Mouse (Mus musculus): ENCODE data around the gene Ebf4. TPM values are rescaled to one million over a fixed set of nuclear protein-coding genes. Genes with fewer than 3 reads are reported as not detected.

The Ebf4 gene
- total RNA-seq, 4 experiments from 2014 or later, result 7.7 to 9.1 (median 8.5) TPM

DNA sequence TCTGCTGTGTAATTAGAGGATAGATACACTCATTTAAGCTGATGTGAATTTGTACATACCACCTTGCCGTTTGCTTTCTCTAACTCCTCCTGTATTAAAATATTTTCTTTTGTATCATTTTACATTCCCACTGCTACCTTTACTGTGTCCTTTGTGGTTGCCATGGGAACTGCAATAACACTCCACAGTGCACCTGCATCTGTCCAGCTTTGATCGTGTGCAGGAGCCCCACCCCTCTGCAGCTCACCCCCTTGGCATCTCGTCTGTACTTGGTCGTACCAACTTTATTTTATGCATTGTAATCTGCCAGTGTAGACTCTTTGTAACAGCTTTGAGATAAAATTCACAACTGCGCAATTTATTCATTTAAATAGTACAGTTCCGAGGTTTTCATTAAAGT is 88.9 kb downstream of the Ebf4 start:
- DNase-seq (ENCODE audit: low spot score in 2 of 2), result no peak

DNA sequence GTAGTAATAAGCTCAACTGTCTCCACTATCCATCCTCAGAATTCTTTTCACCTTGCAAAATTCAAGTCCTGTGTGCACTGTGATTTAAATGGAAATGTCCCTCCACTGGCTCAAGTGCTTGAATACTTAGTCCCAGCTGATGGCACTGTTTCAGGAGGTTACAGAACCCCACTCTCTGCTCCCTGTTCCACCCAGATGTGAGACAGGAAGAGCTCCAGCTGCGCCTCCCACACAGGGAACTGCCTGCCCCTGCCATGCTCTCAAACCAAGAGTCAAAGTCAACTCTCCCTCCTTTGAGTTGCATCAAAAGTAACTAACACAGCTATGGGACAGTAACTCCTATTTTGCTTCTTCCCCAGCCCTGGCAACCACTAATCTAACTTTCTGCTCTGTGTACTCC is 91.2 kb downstream of the Ebf4 start:
- no peak for DNase-seq (ENCODE audit: low spot score in 2 of 2)

DNA sequence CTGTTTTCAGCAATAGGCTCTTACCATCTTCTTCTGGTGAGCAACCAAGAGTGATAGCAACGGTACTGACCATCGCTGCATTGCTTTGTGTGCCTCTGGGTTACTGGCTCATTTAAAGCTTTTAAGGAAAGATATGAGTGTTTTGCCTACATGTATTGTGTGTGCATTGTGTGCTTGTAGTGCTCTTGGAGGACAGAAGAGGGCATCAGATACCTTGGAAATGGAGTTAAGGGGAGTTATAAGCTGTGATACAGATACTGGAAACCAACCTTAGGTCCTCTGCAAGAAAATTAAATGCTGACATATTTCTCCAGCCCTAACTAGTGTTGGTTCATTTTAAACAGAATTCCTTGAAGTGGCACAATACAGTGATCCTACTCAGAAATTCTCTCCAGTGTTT is 93.8 kb downstream of the Ebf4 start:
- DNase-seq (ENCODE audit: low spot score in 2 of 2), result no peak

DNA sequence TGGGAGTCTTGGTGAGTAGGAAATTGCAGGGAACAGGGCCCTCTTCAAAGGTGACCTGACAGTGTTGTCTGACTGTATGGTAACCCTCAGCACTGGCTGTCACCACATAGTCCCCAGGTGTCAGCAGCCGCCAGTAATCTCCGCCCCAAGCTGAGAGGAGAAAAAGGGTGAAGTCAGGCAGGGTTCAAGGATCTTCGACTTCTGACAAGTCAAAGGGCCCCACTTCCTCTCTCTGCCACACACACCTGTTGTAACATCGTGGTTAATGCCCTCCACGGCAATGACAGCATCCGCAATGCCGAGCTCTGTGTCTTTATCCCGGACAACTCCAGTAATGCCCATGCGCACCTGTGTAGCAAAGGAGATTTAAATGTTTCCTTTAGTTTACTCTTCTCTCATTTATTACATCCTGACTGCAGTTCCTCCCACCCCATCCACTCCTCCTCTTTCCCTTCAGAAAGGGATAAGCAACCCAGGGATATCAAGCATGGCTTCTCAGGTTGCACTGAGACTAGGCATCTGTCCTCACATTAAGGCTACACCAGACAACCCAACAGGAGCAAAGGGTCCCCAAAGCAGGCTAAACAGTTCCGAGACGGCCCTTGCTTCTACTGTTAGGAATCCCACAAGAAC is 96.1 kb downstream of the Ebf4 start:
- DNase-seq (ENCODE audit: low spot score in 2 of 2), result no peak

DNA sequence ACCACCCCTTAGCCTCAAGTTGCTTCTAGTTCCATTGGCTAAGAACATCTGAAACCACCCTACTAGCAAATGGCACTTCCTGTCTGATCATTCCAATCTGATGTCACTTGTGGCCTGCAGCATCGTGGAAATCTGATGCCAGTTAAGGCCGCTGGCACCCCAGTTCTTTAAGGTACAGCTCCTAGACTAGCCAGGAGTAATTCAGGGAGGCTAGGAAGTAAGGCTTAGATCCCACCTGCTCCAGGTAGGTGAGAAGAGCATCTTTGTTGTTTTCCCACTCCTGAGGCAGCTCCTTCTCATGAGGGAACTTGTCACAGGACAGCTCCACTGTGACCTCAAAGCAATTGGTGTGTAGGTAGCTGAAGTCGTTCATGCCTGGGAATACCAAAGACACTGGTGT is 97.9 kb downstream of the Ebf4 start:
- DNase-seq (ENCODE audit: low spot score in 2 of 2), result no peak

DNA sequence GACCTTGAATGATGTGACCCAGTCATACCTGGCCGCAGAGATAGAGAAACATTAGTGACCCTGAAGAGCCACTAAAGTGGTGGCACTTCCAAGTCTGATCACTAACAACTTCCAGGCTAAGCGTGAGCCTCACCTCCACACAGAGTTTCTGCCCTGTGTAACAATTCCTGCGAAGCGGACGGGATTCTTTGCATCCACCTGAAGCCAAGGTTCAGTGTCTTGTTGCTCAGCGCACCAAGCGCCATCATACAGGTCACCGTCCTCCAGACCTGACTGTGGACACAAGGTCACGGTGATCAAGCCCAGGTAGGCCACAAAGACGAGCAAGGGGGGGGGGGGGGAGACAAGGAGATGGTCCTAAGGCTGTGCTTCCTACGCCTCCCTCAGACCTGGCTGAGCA is 100.7 kb downstream of the Ebf4 start:
- no peak for DNase-seq (ENCODE audit: low spot score in 2 of 2)

DNA sequence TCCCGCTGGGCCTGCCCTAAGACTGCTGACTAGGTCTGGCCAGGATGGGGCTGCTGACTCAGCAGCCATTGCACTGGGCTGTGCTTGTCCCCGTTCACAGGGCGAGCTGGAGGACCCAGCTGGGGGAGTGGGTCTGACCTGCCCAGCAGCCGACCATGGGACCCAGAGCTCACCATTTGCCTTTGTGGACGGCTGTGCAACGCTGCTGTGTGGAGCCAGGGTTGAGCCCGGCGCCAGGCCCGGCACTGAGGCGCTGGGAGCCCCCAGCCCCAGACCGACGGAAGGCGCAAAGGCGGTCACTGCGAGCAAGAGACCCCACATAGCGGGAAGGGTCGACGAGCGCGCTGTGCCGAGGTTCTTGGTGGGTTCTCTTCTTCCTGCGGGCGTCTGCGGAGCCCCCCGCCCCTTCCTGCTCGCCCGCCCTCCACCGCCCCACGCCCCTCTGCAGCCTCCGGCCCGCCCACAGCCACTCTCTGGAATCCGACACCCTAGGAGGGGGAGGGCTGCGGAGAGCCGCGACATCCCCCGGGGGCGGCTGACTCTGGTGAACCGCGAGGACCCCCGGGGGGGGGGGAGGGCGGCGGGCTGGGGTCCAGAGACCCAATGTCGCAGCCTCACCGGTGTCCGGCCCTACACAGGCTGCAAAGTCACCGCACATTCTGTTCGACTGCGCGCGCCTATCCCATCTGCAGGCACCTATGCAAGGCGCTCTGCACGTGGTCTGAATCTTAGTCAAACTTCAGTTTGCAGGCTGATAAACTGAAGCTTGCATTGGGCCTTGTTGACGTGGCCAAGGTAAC is 102.4 kb downstream of the Ebf4 start, which contains the start of gene Cpxm1:
TSS of gene Cpxm1 (minus strand) at position 389 of the 800 bp plus-strand sequence.
- DNase-seq (ENCODE audit: low spot score in 2 of 2), result no peak

DNA sequence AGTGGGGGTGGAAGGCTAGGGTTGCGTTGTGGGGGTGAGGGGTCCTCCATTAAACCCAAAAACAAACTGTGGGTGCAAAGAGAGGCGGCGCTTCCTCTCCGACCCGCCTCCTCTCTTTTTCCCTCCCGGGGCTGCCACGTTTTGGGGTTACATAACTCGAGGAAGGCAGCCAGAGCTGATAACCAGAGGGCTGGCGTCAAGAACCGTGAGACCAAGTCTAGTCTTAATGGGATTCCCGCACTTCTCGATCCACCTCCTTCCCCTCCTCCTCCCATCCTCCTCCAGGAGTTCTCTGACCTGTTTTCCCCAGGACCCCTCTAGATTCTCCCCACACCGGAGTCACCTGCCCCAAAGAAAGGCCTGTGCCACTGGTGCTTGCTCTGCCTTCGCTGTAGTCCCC is 103.1 kb downstream of the Ebf4 start:
- DNase-seq (ENCODE audit: low spot score in 2 of 2), result peak in 1 of 2 experiments; percentile 6

DNA sequence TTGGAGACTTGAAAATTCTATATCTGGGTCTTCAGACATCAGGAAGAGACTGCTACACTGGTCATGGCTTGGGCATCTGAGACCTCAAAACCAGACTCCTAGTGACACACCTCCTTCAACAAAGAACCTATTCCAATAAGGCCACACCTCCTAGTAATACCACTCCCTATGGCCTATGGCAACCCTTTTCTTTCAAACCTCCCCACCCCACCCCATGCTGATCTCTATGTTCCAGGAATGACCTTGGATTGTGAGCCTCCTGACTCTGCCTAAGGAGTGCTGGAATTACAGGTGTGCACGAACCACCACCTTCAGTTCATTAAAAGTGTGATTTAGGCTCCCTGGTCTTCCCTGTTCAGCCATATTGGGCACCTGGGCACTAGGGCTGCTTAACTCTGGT is 105.1 kb downstream of the Ebf4 start:
- DNase-seq (ENCODE audit: low spot score in 2 of 2), result no peak

DNA sequence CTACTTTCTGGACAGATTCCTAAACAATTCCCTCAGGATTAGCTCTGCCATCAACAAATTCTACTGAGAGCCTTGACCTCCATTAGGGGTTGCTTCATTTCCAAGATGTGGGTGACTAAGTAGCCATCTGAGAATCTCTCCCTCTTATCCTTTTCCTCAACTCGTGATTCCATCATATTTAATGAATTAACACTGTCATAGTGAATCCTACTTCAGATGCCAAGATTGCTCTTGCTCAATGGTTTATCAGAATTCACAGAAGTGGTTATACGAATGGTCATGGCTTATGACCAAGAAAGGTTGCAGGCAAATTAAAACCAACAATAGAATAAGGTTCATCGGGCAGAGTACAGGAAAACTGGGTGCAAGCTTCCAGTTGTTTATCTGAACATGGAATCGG is 106.9 kb downstream of the Ebf4 start:
- DNase-seq (ENCODE audit: low spot score in 2 of 2), result no peak

DNA sequence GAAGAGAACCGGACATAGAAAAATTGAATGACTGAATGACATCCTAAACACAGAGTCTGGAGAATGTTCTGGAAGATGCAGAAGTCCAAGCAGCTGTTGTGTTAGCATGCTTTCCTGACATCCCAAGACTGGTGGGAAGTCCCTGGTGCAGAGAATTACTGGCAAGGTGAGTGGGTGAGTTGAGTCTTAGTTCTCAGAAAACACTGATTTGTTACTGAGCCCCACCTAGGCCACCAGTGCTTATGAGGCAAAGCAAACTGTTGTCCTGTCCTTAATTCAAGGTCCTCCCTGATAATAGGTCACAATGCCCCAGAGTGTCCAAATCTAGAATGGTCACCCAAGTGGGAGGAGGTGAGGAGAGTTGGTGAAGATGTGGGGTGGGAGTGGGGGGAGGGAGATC is 110.0 kb downstream of the Ebf4 start, which contains the start of the genes Gm28372 and 1700020A23Rik:
TSS of gene Gm28372 (plus strand) at position 301 of the 400 bp plus-strand sequence.
TSS of gene 1700020A23Rik (plus strand) at position 321 of the 400 bp plus-strand sequence.
- DNase-seq (ENCODE audit: low spot score in 2 of 2), result no peak

DNA sequence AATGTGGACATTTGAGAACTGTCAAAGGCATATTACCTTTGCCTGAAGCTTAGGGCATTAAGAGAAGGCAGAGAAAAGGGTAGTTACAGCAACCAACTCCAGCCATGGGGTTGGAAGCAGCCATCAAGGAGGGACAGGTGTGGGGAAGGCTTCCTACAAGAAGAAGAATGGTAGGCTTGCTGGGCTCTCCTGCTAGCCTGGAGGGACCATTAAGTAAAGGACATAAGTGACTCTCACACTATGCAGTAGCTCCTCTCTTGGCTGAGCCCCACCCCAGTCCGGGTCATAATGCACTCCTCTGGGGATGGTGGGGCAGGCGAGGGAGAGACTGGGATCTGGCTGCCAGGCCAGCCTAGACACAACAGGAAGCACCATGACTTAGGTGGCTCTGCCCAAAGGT is 111.2 kb downstream of the Ebf4 start, which contains the start of gene Tmem239:
TSS of gene Tmem239 (plus strand) at position 301 of the 400 bp plus-strand sequence.
- no peak for DNase-seq (ENCODE audit: low spot score in 2 of 2)

DNA sequence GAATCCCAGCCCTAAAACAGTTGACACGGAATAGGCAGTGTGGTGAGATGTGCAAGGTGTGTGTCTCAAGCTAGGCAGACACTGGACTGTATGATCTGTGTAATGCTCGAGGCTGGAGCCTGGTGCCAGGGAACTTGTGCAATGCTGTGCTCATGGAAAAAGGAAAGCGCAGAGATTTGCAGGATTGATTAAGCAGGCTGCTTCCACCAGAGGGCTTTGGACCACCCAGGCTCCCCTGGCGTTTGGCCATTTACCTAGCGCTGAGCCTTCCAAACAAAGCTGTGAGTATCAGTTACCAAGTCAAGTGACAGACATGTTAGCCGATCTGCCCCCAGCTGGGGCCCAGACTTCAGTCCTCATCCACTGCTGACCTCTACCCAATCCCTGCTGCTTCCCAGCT is 113.2 kb downstream of the Ebf4 start:
- DNase-seq (ENCODE audit: low spot score in 2 of 2), result no peak

DNA sequence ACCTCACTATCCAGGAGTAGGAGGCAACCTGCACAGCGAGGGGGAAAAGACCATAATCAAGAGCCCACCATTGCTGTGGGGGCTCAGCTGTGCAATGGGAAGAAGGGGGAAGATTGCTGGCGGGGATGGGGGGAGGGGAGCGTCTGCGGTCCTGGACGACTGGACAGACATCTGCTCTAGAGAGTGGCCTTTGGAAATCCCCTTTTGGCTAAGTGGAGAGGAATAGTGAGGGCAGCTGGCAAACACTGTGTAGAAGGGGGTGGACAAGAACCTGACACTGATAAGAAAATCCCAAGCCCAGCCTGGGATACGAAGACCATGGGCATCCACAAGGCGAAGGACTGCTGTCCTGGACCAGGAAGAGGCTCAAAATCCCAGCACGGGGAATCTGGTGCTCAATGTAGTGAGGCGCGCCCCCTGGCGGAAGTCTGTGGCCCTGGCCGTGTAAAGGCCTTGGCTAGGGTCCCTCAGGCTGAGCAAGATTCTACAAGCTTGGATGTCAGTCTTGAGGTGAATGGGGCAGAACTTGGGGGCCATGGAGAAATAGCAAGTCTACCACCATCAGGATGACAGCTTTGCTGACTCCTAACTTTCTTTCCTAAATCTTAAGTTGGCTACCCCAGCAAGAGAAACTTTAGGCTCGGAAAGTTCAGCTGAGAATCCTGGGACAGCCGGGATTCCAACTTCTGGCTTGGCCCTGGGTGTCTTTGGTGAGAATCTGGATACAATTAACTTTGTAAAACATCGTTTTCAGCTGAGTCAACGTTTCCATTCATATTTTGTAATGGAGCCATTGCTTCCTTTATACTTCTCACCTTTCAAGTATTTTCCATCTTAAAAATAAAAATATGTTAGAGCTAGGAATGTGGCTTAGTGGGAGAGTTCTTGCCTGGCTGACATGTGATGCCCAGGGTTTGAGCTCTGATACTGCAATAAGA is 116.9 kb downstream of the Ebf4 start:
- DNase-seq (ENCODE audit: low spot score in 2 of 2), result peak; percentile 56 to 64

DNA sequence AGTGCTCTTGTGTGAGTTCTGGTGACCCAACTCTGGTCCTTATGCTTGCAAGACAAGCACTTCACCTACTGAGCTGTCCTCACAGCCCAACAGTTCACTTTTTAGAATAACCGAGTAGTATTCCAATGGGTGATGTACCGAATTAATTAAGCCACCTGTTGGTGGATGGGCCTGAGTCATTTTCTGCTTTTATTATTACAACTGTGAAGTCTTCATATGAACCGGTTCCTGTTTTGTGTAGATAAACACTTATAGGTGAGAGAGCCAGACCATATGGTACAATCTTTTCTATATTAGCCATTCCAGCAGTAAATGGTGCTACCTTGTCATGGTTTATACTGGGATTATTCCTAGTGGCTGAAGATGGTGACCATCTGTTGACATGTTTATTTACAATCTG is 117.8 kb downstream of the Ebf4 start:
- no peak for DNase-seq (ENCODE audit: low spot score in 2 of 2)

DNA sequence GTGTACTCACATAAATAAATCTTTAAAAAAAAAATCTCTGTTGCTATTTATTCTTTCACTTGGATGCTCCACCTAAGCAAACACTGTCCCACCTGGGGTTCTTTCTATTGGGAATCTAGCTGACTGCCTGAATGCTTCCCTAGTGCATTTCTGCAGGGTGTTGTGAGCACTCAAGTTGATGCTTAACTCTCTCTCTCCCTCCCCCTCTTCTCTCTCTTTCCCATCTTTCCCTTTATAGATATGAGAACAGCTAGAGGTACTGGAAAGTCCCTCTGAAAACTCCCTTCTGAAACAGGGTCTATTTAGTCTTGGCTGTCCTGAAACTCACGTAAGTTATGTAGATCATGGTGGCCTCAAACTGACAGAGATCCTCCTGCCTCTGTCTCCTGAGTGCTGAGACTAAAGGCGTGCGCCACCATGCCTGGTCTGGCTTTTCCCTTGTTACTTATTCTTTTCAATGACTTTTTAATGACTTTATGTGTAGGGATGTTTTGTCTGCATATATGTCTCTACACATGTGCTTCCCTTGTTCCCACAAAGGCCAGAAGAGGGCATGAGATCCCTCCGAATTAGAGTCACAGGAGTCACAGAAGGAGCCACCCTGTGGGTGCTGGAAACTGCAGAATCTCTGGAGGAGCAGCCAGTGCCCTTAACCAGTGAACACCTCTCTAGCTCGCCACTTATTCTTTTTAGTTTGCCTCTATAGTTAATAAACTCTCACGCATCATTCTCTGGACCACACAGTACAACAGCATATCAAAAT is 119.3 kb downstream of the Ebf4 start:
- DNase-seq (ENCODE audit: low spot score in 2 of 2), result no peak

Other genes with a start within 250 kb of the Ebf4 start
- under 1 TPM in 3 of 4 experiments, not detected in 1; 0.09 to 0.26 (median 0.23) TPM for gene Tgm6, start 182.8 kb upstream of the Ebf4 start, total RNA-seq (2022)
- 100 to 1,000 TPM; 100 to 112 (median 102) TPM for gene Snrpb, start 115.8 kb upstream of the Ebf4 start, total RNA-seq (2022)
- not detected for gene Tmc2, start 100.0 kb upstream of the Ebf4 start, total RNA-seq (2022)
- 100 to 1,000 TPM; 110 to 128 (median 116) TPM for gene Nop56, start 20.7 kb upstream of the Ebf4 start, total RNA-seq (2022)
- 100 to 1,000 TPM; 288 to 312 (median 295) TPM for gene Idh3b, start 10.6 kb upstream of the Ebf4 start, total RNA-seq (2022)
- gene Cpxm1, start 102.4 kb downstream of the Ebf4 start, total RNA-seq (2022), result 1 to 10 TPM; 6.9 to 9.2 (median 7.9) TPM
- not detected for gene Gm28372, start 110.1 kb downstream of the Ebf4 start, total RNA-seq (2022)
- not detected for gene 1700020A23Rik, start 110.1 kb downstream of the Ebf4 start, total RNA-seq (2022)
- gene Tmem239, start 111.3 kb downstream of the Ebf4 start, total RNA-seq (2022), result not detected
- 10 to 100 TPM; 67.2 to 90.4 (median 76.7) TPM for gene Vps16, start 129.2 kb downstream of the Ebf4 start, total RNA-seq (2022)
- gene Pced1a, start 129.5 kb downstream of the Ebf4 start, total RNA-seq (2022), result 10 to 100 TPM; 23.1 to 29.9 (median 24.1) TPM
- gene Ptpra, start 155.1 kb downstream of the Ebf4 start, total RNA-seq (2022), result 100 to 1,000 TPM; 217 to 237 (median 225) TPM